Comparison of ENCODE assay signal across 9 mouse cellular contexts in the genomic region with DNA sequence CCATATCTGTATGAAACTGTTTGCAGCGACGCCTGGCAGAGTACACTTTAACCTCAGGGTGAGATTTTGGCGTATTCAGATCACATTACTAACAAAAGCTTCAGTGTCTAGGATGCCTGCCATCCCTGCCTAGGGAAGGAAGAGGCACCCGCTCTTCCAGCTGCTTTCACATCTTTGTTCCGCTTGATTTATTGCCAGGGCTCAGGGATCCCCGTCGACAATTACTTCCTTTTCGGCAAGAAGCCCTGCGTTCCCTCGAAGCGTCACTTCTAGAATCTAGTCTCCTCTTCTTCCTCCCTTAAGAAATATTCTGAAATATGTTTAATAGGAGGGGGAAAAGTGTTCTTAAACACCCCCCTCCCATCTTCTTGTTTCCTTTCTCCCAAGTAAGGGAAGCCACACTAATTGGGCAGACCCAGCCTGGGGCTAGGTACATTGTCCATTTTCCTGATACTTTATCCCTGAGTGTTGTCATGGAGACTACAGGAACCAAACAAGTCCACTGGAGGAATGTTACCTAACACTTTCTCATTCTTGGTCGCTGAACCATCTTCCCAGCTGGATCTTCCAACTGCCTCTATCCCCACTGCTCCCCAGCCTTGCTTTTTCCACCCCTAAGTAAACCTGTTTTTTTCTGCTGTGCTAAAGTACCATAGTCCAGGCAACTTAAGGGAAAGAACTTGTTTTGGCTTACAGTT. TPM values are rescaled to one million over a fixed set of nuclear protein-coding genes. Genes with fewer than 3 reads are reported as not detected.
DNase-seq lines count a peak whose midpoint lies in the region; ATAC-seq and TF ChIP-seq lines count a peak whose summit lies in the region.
"Had no signal": no experiment of that assay in that cellular context is flagged by ENCODE, and none has a peak within 500 bp of the region (broad histone marks: within the 10 kb centered on the region; RNA-seq: fewer than 3 reads in every experiment).

No protein-coding gene starts in this region.

- H3K9ac ChIP-seq in heart, embryonic 13.5 days, result peak overlapping the region; percentile 8; the same call in 1 of the 2 replicates
- no peak overlapping the region for H3K9ac ChIP-seq in limb, embryonic 12.5 days (replicated peaks)
- H3K9ac ChIP-seq: liver, embryonic 13.5 days had no signal

- ATAC-seq in heart, embryonic 13.5 days (ENCODE audit: extremely low read depth, insufficient number of reproducible peaks, low FRiP score, low TSS enrichment), result no peak
- ATAC-seq in limb, embryonic 12.5 days (ENCODE audit: insufficient number of reproducible peaks, insufficient read depth, low FRiP score, low TSS enrichment, low read depth), result no peak

- peaks cover 8% of the 10 kb centered on the region; the same call in 1 of the 2 replicates for H3K4me1 ChIP-seq in heart, embryonic 13.5 days
- H3K4me1 ChIP-seq in limb, embryonic 12.5 days (replicated peaks), result peaks cover 17% of the 10 kb centered on the region; the same call in 1 of the 2 replicates
- no peaks in the 10 kb centered on the region for H3K4me1 ChIP-seq in thymus, adult 2 months (replicated peaks; ENCODE audit: control insufficient read depth, insufficient read depth, low read length)
- H3K4me1 ChIP-seq: liver, embryonic 13.5 days had no signal

- no peaks in the 10 kb centered on the region for H3K9me3 ChIP-seq in heart, embryonic 13.5 days
- H3K9me3 ChIP-seq in limb, embryonic 12.5 days, result no peaks in the 10 kb centered on the region
- H3K9me3 ChIP-seq: liver, embryonic 13.5 days had no signal

- H3K4me3 ChIP-seq in heart, embryonic 13.5 days, result peak overlapping the region; percentile 25
- 0 out of 2 replicates have a peak overlapping the region, but pooled peaks have one; percentile 13 for H3K4me3 ChIP-seq in limb, embryonic 12.5 days (replicated peaks)
- H3K4me3 ChIP-seq in thymus, adult 2 months (ENCODE audit: control insufficient read depth, insufficient read depth, low read length), result no peak overlapping the region
- H3K4me3 ChIP-seq: liver, embryonic 13.5 days had no signal

- no peak for TF ChIP-seq POLR2A in thymus, adult 2 months (IDR thresholded peaks at IDR 0.05; ENCODE audit: control insufficient read depth, extremely low read depth, insufficient read depth, low read length, poor library complexity)

- no peak for TF ChIP-seq CTCF in thymus, adult 2 months (IDR thresholded peaks at IDR 0.05; ENCODE audit: borderline replicate concordance, control insufficient read depth, extremely low read depth, insufficient read depth, low read length, poor library complexity)

- WGBS in heart, embryonic 13.5 days, result 25% methylated on average over 12 of the region's 12 CpGs
- whole genome bisulfite sequencing in limb, embryonic 12.5 days, result 9% methylated on average over 12 of the region's 12 CpGs
- WGBS in thymus, adult 2 months, result 9% methylated on average over 12 of the region's 12 CpGs

- no peaks in the 10 kb centered on the region for H3K27me3 ChIP-seq in heart, embryonic 13.5 days (replicated peaks)
- no peaks in the 10 kb centered on the region for H3K27me3 ChIP-seq in limb, embryonic 12.5 days
- no peaks in the 10 kb centered on the region for H3K27me3 ChIP-seq in thymus, adult 2 months (ENCODE audit: control insufficient read depth, insufficient read depth, low read length)

- no peaks in the 10 kb centered on the region for H3K36me3 ChIP-seq in heart, embryonic 13.5 days
- H3K36me3 ChIP-seq in limb, embryonic 12.5 days, result no peaks in the 10 kb centered on the region
- H3K36me3 ChIP-seq in thymus, adult 2 months (ENCODE audit: control insufficient read depth, insufficient read depth, low read length), result no peaks in the 10 kb centered on the region
- H3K36me3 ChIP-seq: liver, embryonic 13.5 days had no signal

- intact Hi-C loops in left cerebral cortex, postnatal 14 days (cut with DNase I), result loop anchor here (2.0 to 10.0 kb wide), 7 partner anchors 345 to 862 kb away; partner anchors contain the start of genes Aox3 and Spats2l

- peak; percentile 25 to 36 for DNase-seq in left cerebral cortex, postnatal 14 days (ENCODE audit: low spot score in 2 of 2)
- no peak for DNase-seq in left cerebral cortex, adult 8-10 months (ENCODE audit: low spot score in 2 of 2)
- DNase-seq in embryo, embryonic 11.5 days (ENCODE audit: low read depth, low spot score), result peak; percentile 42
- peak; percentile 47 for DNase-seq in skeletal muscle tissue, adult 2 months (ENCODE audit: low read depth, low spot score)
- no peak for DNase-seq in thymus, adult 2 months
- DNase-seq in right cerebral cortex, postnatal 36 days (ENCODE audit: low spot score in 2 of 2), result no peak
- DNase-seq: liver, embryonic 13.5 days had no signal

- H3K4me2 ChIP-seq in heart, embryonic 13.5 days, result peak overlapping the region; percentile 55
- H3K4me2 ChIP-seq in limb, embryonic 12.5 days, result peak overlapping the region; percentile 43
- H3K4me2 ChIP-seq: liver, embryonic 13.5 days had no signal

- no peak overlapping the region; the same call in 1 of the 2 replicates for H3K27ac ChIP-seq in heart, embryonic 13.5 days (replicated peaks)
- H3K27ac ChIP-seq in limb, embryonic 12.5 days, result peak overlapping the region; percentile 23; the same call in 1 of the 2 replicates
- H3K27ac ChIP-seq in thymus, adult 2 months (ENCODE audit: control insufficient read depth, insufficient read depth, low read length), result no peak overlapping the region
- H3K27ac ChIP-seq: liver, embryonic 13.5 days had no signal

RNA-seq across cellular contexts. Expression of gene Tyw5, which starts 23.0 kb away (rescaled TPM):
- 10 to 100 TPM; 19.1 to 21.4 TPM for total RNA-seq in left cerebral cortex, postnatal 14 days (2021)
- 10 to 100 TPM; 21.0 to 24.2 (median 22.9) TPM for total RNA-seq in left cerebral cortex, adult 8-10 months (2022)
- 20.1 and 21.0 TPM in 2 replicates for polyA plus RNA-seq in heart, embryonic 13.5 days (2015; fragmentation: Nextera tagmentation; extraction: Ambion mirVana)
- polyA plus RNA-seq in limb, embryonic 12.5 days (2016; fragmentation: Nextera tagmentation; extraction: Ambion mirVana), result 30.5 and 33.2 TPM in 2 replicates
- polyA plus RNA-seq in thymus, adult 2 months (2012; rRNA removed), result 6.5 and 8.5 TPM in 2 replicates

RNA-seq across cellular contexts. Expression of gene Maip1, which starts 23.8 kb away (rescaled TPM):
- total RNA-seq in left cerebral cortex, postnatal 14 days (2021), result 10 to 100 TPM; 10.2 to 10.4 TPM
- total RNA-seq in left cerebral cortex, adult 8-10 months (2022), result 10 to 100 TPM; 11.8 to 14.2 (median 12.7) TPM
- polyA plus RNA-seq in heart, embryonic 13.5 days (2015; fragmentation: Nextera tagmentation; extraction: Ambion mirVana), result 14.8 and 14.9 TPM in 2 replicates
- 20.4 and 20.7 TPM in 2 replicates for polyA plus RNA-seq in limb, embryonic 12.5 days (2016; fragmentation: Nextera tagmentation; extraction: Ambion mirVana)
- 7.1 and 7.4 TPM in 2 replicates for polyA plus RNA-seq in thymus, adult 2 months (2012; rRNA removed)

RNA-seq across cellular contexts. Expression of gene 1700066M21Rik, which starts 52.5 kb away (rescaled TPM):
- 10 to 100 TPM; 19.1 to 20.7 TPM for total RNA-seq in left cerebral cortex, postnatal 14 days (2021)
- total RNA-seq in left cerebral cortex, adult 8-10 months (2022), result 10 to 100 TPM; 19.9 to 23.6 (median 21.9) TPM
- 8.4 and 8.6 TPM in 2 replicates for polyA plus RNA-seq in heart, embryonic 13.5 days (2015; fragmentation: Nextera tagmentation; extraction: Ambion mirVana)
- 12.8 and 13.6 TPM in 2 replicates for polyA plus RNA-seq in limb, embryonic 12.5 days (2016; fragmentation: Nextera tagmentation; extraction: Ambion mirVana)
- polyA plus RNA-seq in thymus, adult 2 months (2012; rRNA removed), result 22.9 and 47.3 TPM in 2 replicates

Comparison
In these comparisons a context has a peak if more than half of its experiments do, and no peak if none do; other contexts are left out.
1. DNase-seq: peak in left cerebral cortex, postnatal 14 days (2 of 2), embryo, embryonic 11.5 days (single experiment) and skeletal muscle tissue, adult 2 months (single experiment); none in left cerebral cortex, adult 8-10 months (0 of 2), thymus, adult 2 months (single experiment) and right cerebral cortex, postnatal 36 days (0 of 2).